Mouse (Mus musculus) brain, adult 2 months (tissue): ENCODE measurements around the gene Aspdh.
A peak's percentile ranks its signal among the peaks of the same experiment; 100 is the strongest.

Experiments
- DNase-seq: peaks from one replicate; pipeline ENCODE4 v3.0.0; 2011; ENCODE audit warnings: low read depth, low spot score

Aspdh gene

GRCm38 (mm10) chr7:44497361-44498055, 32.3 kb downstream of the Aspdh start:
- DNase-seq: no peak

DNA sequence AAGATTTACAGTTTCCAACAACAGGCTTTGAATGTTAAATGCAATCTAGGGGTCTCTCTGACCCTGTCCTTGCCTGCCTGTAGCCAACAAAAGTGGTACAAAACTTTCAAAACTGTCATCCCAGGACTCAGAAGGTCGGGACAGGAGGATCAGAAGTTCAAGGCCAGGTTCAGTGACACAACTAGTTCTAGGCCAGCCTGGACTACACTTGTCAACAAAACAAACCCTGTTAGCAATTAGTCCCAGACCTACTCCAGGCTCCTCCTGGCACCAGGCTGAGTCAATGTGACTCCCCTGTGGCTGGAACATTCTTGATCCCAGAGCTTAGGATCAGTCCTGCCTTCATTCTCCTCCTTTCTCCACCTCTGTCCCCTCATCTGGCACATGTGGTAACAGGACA, 33.7 kb downstream of the Aspdh start:
- no peak for DNase-seq

- DNase-seq: no peak
Observed at GRCm38 (mm10) chr7:44500046-44500445, 34.9 kb downstream of the Aspdh start.

- DNase-seq: peak; percentile 91
Observed at GRCm38 (mm10) chr7:44501563-44502115, 36.4 kb downstream of the Aspdh start.

GRCm38 (mm10) chr7:44507491-44507890, 42.3 kb downstream of the Aspdh start:
- no peak for DNase-seq
